Mouse (Mus musculus) hindbrain, embryonic 13.5 days (tissue): Measurements from ENCODE around the gene Neurl4. TPM values are rescaled to one million over a fixed set of nuclear protein-coding genes. Genes with fewer than 3 reads are reported as not detected.
"Not testable (repeated sequence)": the region's sequence is repeated elsewhere in the genome, so short reads cannot be mapped to it uniquely, and the experiment has no call there.

ENCODE experiments used
- ATAC-seq: fragments of 200-750 bp; cut with Nextera tagmentation; 2 replicates; pipeline ENCODE4 v1.8.0; 2017; ENCODE audit warnings: moderate TSS enrichment; ENCODE audit not compliant: low FRiP score
- H3K27ac ChIP-seq: fragments of 300-500 bp; sonication (generic); 2 replicates; pipeline ENCODE4 v1.5.1; 2015; ENCODE audit warnings: inconsistent platforms, mild to moderate bottlenecking, moderate library complexity
- H3K27me3 ChIP-seq: fragments of 300-500 bp; sonication (generic); 2 replicates; pipeline ENCODE4 v1.6.1; 2015; ENCODE audit warnings: mild to moderate bottlenecking, inconsistent platforms
- H3K36me3 ChIP-seq: fragments of 300-500 bp; sonication (generic); 2 replicates; pipeline ENCODE4 v1.6.1; 2015; ENCODE audit warnings: mild to moderate bottlenecking, inconsistent platforms
- H3K4me1 ChIP-seq: fragments of 300-500 bp; sonication (generic); replicated peaks from 2 replicates; pipeline ENCODE4 v1.6.1; 2015; ENCODE audit warnings: inconsistent platforms
- H3K4me2 ChIP-seq: fragments of 300-500 bp; sonication (generic); 2 replicates; pipeline ENCODE4 v1.6.1; 2015; ENCODE audit warnings: inconsistent platforms, mild to moderate bottlenecking, moderate library complexity
- H3K4me3 ChIP-seq: fragments of 300-500 bp; sonication (generic); 2 replicates; pipeline ENCODE4 v1.5.1; 2015; ENCODE audit warnings: mild to moderate bottlenecking, inconsistent platforms
- H3K9ac ChIP-seq: fragments of 300-500 bp; sonication (generic); 2 replicates; pipeline ENCODE4 v1.6.1; 2015; ENCODE audit warnings: mild to moderate bottlenecking, inconsistent platforms
- H3K9me3 ChIP-seq: fragments of 300-500 bp; sonication (generic); 2 replicates; pipeline ENCODE4 v1.6.1; 2016; ENCODE audit warnings: inconsistent platforms
- WGBS: fragments of 180-500 bp; shearing (Covaris S2); methylation state at CpG from one replicate; pipeline ENCODE4 v1.1.7; 2015; 5-methylcytosine and 5-hydroxymethylcytosine counted together
- polyA plus RNA-seq: library from polyadenylated mRNA; unstranded; fragments of >200 nt; fragmentation: Nextera tagmentation; extraction: Ambion mirVana; gene quantifications from 2 replicates; pipeline ENCODE4 v1.2.1, GENCODE M21; 2015

Gene Neurl4
- 18.8 and 22.6 TPM in 2 replicates for polyA plus RNA-seq

DNA sequence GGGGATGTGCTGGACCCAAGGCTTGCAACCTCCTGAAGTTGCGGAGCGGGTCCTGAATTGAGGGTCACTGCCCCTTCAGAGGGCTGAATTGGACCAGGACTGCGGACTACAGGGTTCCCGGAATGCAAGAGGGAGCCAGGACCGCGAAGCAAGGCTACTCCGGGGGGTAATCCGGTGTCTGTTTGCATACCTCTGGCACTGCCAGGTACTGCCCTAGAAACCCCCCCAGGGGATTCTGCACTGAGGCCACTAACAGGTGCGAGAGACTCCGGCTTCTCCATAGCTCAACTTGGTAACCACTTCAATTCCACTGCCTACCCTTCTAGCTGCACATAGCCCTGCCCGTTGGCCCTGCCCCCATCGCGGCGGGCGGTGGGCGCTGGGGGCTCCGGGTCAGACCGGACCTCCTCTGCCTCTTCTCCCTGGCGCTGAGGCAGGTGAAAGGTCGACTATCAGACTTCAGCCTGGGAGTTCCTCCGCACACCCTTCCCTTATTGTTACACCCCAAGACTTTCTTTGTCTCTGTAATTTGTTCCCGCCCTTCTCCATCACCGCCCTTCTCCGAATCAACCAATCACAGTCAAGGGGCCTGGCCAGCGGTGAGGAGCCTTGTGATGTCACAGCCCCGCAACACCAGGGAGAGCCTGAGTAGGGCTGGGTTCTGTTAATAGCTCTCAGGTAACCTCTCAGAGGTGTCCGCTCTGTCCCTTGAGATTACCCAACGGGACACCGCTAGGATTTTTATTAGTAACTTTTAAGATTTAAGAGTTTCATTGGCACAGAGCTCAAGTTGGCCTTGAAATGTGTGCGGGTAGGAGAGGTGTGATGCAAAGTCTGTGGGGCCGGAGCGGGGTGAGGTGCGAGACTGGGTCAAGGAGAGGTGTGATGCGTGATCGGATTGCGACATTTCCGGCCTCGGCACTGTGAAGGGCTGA, at the start of gene Neurl4, which contains the start of gene 2810408A11Rik:
TSS of gene Neurl4 (plus strand) at position 602 of the 935 bp plus-strand sequence.
TSS of gene 2810408A11Rik (minus strand) at position 517 of the 935 bp plus-strand sequence.
- Histone ChIP-seq H3K4me1 (peaks cover 36% of the 10 kb centered on the region), H3K27me3 (no peaks in the 10 kb centered on the region), H3K4me2 (peak within 1 kb of the TSS; percentile 94), H3K36me3 (peaks cover 29% of the 10 kb centered on the region), H3K9ac (peak within 1 kb of the TSS; percentile 97), H3K4me3 (peak within 1 kb of the TSS; percentile 89), H3K27ac (peak within 1 kb of the TSS; percentile 99), H3K9me3 (no peaks in the 10 kb centered on the region)
- ATAC-seq, result peak; percentile 93
- under 1% methylated on average over 38 of the region's 38 CpGs for WGBS

DNA sequence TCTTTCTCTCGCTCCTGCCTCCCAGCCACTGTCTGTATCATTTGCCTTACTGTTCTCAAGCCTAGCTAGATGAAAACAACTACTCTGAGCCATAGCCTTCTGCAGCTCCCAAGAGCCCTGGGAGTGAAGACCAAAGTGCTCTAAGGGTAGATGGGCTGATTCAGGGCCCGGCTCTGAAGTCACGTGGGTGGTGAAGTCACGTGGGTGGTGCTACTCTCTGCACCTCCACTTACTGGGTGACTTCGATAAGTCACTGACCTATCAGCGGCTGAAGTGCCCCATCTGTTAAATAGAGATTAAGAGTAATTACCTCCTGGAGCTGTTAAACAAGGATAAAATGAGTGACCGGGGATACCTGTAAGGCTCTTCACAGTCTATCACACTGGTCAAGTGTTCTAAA, 46.9 kb upstream of the Neurl4 start:
- H3K4me3 ChIP-seq, result no peak overlapping the region
- ATAC-seq, result no peak
- 78% methylated on average over 7 of the region's 7 CpGs for WGBS
- H3K36me3 ChIP-seq, result peaks cover 39% of the 10 kb centered on the region
- H3K9ac ChIP-seq, result no peak overlapping the region
- H3K9me3 ChIP-seq, result no peaks in the 10 kb centered on the region
- peaks cover 18% of the 10 kb centered on the region for H3K4me1 ChIP-seq
- H3K27ac ChIP-seq, result no peak overlapping the region
- H3K27me3 ChIP-seq, result peaks cover 26% of the 10 kb centered on the region
- no peak overlapping the region for H3K4me2 ChIP-seq

DNA sequence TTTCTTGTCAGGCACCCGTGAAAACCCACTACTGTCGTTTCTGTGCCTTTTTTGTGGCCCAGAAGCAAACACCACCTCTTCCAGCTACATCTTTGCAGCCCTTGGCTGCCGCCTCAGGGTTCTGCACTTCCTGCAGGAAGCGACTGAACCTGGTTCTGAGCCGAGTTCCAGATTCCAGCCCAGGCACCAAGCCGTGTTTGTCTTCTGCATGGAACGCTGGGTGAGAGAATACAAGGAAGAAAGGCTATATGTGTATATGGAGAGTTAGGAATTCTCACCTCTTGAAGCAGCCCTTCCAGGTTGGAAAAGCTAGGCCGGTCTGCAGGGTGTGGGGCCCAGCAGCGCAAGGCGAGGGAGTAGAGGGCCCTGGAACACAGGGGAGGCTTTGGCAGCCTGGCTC, 46.2 kb upstream of the Neurl4 start:
- peaks cover 14% of the 10 kb centered on the region for H3K4me1 ChIP-seq
- 88% methylated on average over 10 of the region's 10 CpGs for WGBS

DNA sequence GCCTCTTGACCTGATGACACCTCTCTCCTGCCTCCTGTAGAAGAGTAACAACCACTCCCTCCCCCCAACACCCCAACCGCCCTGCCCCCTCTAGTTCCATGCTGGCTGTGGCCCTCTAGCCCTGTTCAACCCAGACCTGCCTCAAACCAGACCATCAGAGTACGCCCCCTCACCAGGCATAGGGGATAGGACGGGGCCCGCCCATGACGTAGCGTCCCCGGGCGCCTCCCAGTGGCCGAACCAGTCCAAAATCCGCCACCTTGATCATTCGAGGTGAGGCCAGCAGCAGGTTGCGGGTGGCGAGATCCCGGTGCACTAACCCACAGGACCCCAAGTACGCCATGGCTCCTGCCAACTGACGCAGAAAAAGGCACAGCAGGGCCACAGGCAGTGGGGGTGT, 45.5 kb upstream of the Neurl4 start:
- Histone ChIP-seq H3K4me1 (peaks cover 7% of the 10 kb centered on the region), H3K9me3 (no peaks in the 10 kb centered on the region), H3K4me3 (no peak overlapping the region), H3K27ac (no peak overlapping the region), H3K36me3 (peaks cover 25% of the 10 kb centered on the region), H3K4me2 (no peak overlapping the region), H3K27me3 (peaks cover 35% of the 10 kb centered on the region), H3K9ac (no peak overlapping the region)
- WGBS, result 17% methylated on average over 16 of the region's 16 CpGs
- no peak for ATAC-seq

More for the DNA sequence above, 46.2 kb upstream of the Neurl4 start:
- peaks cover 32% of the 10 kb centered on the region for H3K36me3 ChIP-seq
- H3K4me2 ChIP-seq, result no peak overlapping the region
- H3K27me3 ChIP-seq, result peaks cover 32% of the 10 kb centered on the region
- no peak overlapping the region for H3K4me3 ChIP-seq
- H3K9ac ChIP-seq, result no peak overlapping the region
- ATAC-seq, result no peak
- no peaks in the 10 kb centered on the region for H3K9me3 ChIP-seq
- no peak overlapping the region; the same call in 1 of the 2 replicates for H3K27ac ChIP-seq

DNA sequence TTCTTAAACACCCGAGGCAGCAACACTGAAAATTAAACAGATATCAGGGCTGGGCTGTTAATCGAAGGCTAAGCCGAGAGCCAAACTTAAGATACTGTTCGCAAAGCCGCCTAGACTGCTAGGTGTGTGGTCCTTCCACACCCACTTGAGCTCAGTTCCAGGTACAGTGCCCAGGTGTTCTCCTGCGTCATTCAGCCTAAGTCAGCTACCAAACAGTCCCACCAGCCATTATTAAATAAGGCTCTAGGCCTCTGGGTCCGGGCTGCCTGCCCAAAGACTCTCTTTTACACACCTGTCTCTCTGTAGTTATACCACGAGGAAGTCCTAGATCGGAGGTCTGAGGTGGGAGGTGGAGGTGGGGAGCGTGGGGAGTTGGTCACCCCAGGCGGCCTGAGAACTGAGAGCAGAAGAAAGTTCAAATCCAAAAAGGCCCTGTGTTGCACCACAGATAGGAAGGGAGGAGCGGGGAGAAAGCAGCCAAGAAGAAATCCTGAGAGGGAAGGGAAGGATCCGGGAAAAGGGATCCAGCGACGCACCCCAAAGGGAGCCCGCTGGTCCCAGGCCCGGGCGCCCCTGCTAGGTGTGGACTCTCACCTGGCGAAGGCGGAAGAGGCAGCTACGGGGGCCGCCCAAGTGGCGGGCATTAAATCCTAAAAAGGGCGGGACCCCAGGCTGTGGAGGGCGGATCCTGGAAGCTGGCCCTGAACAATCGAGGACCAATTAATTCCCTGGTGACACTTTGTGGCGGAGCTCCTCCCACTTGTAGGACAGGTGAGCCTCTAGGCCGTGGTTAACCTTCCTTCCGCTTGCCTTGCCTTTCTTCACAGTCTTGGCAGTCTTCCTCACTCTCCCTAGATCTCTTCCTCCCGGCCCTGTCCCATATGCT, 42.5 kb upstream of the Neurl4 start, which contains the start of gene Tnk1:
TSS of gene Tnk1 (minus strand) at position 618 of the 886 bp plus-strand sequence.
- Histone ChIP-seq H3K36me3 (no peaks in the 10 kb centered on the region), H3K4me1 (peaks cover 6% of the 10 kb centered on the region; the same call in 1 of the 2 replicates), H3K9me3 (no peaks in the 10 kb centered on the region), H3K4me2 (no peak within 1 kb of the TSS), H3K4me3 (no peak within 1 kb of the TSS), H3K9ac (no peak within 1 kb of the TSS), H3K27me3 (peaks cover 35% of the 10 kb centered on the region), H3K27ac (no peak within 1 kb of the TSS)
- 23% methylated on average over 30 of the region's 30 CpGs for WGBS
- ATAC-seq, result no peak

DNA sequence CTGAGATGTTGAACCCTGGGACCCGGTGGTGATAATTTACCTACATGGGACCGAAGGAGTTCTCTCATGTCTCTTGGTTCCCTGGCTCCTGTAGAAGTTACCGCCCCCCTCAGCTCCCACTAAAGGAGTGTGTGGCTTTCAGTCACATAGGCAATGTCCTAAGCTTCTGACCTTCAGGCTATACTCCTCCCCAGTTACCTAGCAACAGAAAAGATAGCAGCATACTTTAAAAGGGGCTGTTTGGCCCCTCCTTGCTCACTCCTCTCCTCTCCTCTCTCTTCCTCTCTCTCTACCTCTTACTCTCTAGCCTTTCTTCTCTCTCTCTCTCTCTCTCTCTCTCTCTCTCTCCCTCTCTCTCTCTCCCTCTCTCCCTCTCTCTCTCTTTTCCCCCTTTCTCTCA, 37.1 kb upstream of the Neurl4 start:
- not testable (repeated sequence) for H3K4me2 ChIP-seq, H3K4me3 ChIP-seq, H3K9me3 ChIP-seq, H3K36me3 ChIP-seq, ATAC-seq, H3K9ac ChIP-seq, H3K27ac ChIP-seq, H3K4me1 ChIP-seq
- H3K27me3 ChIP-seq, result peaks cover 12% of the 10 kb centered on the region
- whole genome bisulfite sequencing, result 83% methylated on average over 3 of the region's 3 CpGs

DNA sequence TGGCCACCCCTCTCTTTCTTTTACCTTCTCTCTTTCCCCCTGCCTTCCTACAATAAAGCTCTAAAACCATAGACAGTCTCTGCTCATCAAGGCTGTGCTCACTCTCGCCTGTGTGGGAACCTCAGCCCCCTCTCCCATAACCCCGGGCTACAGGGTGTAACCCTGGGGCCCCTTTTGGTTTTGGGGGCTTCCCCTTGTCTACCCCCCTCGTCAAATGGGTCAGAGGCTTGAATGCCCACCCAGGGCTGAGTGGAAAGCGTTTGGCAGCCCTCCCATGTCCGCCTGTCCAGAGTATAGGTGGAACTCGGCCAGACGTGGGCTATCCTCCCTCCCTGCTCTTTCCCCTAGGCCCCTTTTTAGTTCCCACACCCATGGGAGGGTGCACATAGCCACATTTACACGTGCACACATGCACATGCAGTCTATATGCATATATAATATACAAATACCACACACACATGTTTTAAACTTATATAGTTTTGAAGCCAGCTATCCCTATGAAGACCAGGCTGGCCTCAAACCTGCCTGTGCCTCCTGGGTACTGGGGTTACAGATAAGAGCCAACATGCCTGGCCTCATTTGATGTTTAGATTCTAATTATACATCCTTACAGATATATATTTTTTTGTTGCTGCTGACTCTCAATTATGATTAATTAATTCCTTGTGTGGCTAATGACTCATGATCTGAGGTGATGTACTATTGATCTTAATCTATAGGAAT, 36.6 kb upstream of the Neurl4 start:
- Histone ChIP-seq H3K4me1 (no peaks in the 10 kb centered on the region), H3K27me3 (peaks cover 6% of the 10 kb centered on the region), H3K27ac (no peak overlapping the region), H3K4me2 (no peak overlapping the region), H3K4me3 (no peak overlapping the region), H3K36me3 (no peaks in the 10 kb centered on the region), H3K9me3 (no peaks in the 10 kb centered on the region), H3K9ac (no peak overlapping the region)
- WGBS, result 56% methylated on average over 8 of the region's 8 CpGs
- no peak for ATAC-seq

DNA sequence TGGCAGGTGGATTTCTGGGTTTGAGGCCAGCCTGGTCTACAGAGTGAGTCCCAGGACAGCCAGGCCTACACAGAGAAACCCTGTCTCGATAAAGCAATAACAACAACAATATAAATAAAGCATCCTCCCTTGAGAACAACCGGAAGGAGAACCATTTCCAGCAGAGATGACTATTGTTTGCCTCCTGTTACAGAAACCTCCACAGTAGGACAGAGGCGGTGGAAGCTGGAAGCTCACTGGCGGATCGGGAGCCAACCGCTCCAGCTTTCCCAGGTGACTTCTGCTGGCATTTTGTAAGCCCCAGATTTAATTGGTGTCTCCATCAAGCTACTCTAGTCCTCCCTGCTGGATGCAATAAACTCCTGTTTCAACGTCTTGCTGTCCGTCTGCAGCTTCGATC, 35.3 kb upstream of the Neurl4 start:
- H3K9ac ChIP-seq, result no peak overlapping the region; the same call in 1 of the 2 replicates
- H3K36me3 ChIP-seq, result no peaks in the 10 kb centered on the region
- no peak for ATAC-seq
- no peaks in the 10 kb centered on the region for H3K4me1 ChIP-seq
- H3K4me2 ChIP-seq, result no peak overlapping the region
- H3K27me3 ChIP-seq, result no peaks in the 10 kb centered on the region; the same call in 1 of the 2 replicates
- no peak overlapping the region for H3K27ac ChIP-seq
- no peak overlapping the region for H3K4me3 ChIP-seq
- WGBS, result 79% methylated on average over 9 of the region's 9 CpGs
- no peaks in the 10 kb centered on the region for H3K9me3 ChIP-seq

DNA sequence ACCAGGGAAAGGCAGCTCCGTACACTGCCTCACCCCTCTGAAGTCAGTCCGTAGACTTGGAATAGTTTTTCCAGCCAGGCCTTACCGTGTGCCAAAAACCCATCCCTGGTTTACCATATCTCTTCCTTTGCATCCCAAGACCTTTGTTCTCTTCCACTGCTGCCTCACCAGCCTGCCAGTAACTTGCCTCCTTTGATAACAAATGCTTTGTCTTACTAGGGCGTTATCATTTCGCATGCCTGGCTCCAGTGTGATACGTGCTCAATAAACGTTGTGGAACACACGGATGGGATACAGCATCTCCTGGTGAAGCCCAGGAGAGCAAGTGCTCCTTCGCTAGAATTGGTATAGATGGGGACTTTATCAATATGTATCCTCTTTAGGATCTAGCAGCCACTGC, 33.5 kb upstream of the Neurl4 start:
- Histone ChIP-seq H3K4me3 (no peak overlapping the region), H3K36me3 (no peaks in the 10 kb centered on the region), H3K9ac (0 out of 2 replicates have a peak overlapping the region, but pooled peaks have one; percentile 39), H3K27me3 (no peaks in the 10 kb centered on the region; the same call in 1 of the 2 replicates), H3K4me2 (no peak overlapping the region), H3K4me1 (no peaks in the 10 kb centered on the region), H3K9me3 (no peaks in the 10 kb centered on the region), H3K27ac (no peak overlapping the region)
- 73% methylated on average over 9 of the region's 9 CpGs for WGBS
- ATAC-seq, result no peak

DNA sequence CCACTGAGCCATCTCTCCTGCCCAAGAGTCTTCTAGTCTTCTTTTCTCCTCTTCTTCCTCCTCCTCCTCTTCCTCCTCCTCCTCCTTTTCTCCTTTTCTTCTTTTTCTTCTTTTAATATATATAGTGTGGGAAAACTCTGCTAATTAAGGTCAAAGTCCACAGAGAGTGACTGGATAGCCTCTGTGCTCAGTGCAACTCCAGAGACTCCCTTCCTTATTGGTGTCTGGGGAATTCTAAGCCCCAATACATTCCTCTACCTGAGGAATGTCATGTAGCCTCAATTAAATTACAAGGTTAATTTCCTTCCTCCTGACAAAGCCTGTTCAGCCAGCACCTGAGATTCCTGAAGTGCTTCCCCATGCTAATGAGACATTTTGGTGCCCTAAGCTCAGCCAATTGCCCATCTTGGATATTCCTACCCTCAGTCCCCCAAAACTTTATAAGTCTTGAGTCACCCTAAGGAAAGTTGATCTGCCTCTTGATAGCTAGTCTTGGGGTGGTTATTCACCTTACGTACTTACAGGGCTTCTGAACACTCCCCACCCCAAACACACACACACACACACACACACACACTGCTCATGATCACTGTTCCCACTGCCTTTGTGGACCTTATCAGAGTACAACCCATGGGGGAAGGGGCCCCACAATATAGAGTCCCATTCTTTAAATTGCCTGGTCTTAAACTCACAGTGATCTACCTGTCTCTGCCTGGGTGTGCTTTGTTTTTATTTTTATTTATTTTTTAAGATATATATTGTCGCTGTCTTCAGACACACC, 30.4 kb upstream of the Neurl4 start:
- ATAC-seq, result no peak
- WGBS, result 94% methylated on average over 2 of the region's 2 CpGs

DNA sequence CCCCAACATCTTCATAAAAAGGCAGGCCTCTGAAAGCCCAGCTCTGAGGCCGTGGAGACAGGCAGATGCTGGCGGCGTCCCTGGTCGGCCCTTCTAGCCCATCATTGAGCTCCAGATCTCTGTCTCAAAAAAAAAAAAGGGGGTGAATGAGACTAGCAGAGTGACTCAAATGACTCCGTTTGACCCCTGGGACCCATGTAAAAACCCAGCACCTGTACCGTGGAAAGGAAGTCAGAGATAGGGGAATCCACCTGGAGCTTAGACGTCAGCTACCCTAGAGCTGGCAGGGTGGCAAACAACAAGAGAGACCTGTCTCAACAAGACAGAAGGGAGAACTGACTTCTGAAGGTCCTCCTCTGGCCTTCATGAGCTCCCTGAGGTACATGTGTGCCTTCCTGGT, 29.1 kb upstream of the Neurl4 start:
- 88% methylated on average over 7 of the region's 7 CpGs for WGBS
- H3K4me2 ChIP-seq, result no peak overlapping the region
- H3K36me3 ChIP-seq, result no peaks in the 10 kb centered on the region
- H3K4me1 ChIP-seq, result no peaks in the 10 kb centered on the region
- ATAC-seq, result no peak
- no peak overlapping the region for H3K9ac ChIP-seq
- no peaks in the 10 kb centered on the region for H3K9me3 ChIP-seq
- H3K27me3 ChIP-seq, result no peaks in the 10 kb centered on the region; the same call in 1 of the 2 replicates
- H3K27ac ChIP-seq, result no peak overlapping the region
- H3K4me3 ChIP-seq, result no peak overlapping the region

More for the DNA sequence above, 30.4 kb upstream of the Neurl4 start:
- Histone ChIP-seq H3K27me3 (no peaks in the 10 kb centered on the region; the same call in 1 of the 2 replicates), H3K27ac (no peak overlapping the region), H3K4me1 (no peaks in the 10 kb centered on the region), H3K4me3 (no peak overlapping the region), H3K9me3 (no peaks in the 10 kb centered on the region), H3K36me3 (no peaks in the 10 kb centered on the region), H3K9ac (no peak overlapping the region), H3K4me2 (no peak overlapping the region)
